Comparison of ENCODE assay signal across 11 mouse cellular contexts in the genomic region with DNA sequence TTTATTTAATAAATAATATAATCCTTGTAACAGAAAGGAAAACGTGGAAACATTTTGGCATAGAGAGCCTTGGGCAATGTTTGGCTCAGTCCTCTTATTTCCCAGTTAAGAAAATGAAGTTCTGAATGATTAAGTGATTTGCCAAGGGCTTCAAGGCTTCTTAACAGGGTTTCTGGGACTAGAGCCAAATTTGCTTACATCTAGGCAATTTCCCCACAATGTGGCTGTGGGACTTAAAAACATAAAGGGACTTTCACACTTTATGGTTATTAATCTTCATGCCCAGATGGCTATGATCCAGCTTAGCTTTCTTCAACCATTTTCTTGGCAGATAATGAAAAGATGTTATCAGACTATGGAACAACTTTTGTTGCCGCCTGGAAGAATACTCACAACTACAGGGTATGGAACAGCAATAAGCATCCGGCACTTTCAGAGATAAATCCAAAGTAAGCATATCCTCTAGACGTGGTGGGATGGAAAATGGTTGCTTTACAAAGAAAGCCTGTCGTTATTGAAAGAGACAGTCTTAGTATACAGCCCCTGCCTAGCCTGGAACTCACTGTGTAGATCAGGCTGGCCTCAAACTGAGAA. TPM values are rescaled to one million over a fixed set of nuclear protein-coding genes. Genes with fewer than 3 reads are reported as not detected.
A peak's percentile ranks its signal among the peaks of the same experiment; 100 is the strongest.
DNase-seq lines count a peak whose midpoint lies in the region; ATAC-seq and TF ChIP-seq lines count a peak whose summit lies in the region.
"Had no signal": no experiment of that assay in that cellular context is flagged by ENCODE, and none has a peak within 500 bp of the region (broad histone marks: within the 10 kb centered on the region; RNA-seq: fewer than 3 reads in every experiment).

No protein-coding gene starts in this region.

- no peak for ATAC-seq in kidney, postnatal 0 days (replicated peaks; ENCODE audit: low FRiP score, low read depth)
- peak; percentile 71 for ATAC-seq in megakaryocyte-erythroid progenitor cell, adult 5-6 weeks (replicated peaks; ENCODE audit: low FRiP score, low TSS enrichment, poor library complexity, severe bottlenecking)

- H3K27me3 ChIP-seq in kidney, postnatal 0 days (ENCODE audit: insufficient read depth, low read length), result no peaks in the 10 kb centered on the region
- H3K27me3 ChIP-seq: heart, embryonic 12.5 days had no signal

- H3K4me1 ChIP-seq in kidney, postnatal 0 days (replicated peaks; ENCODE audit: insufficient read depth, low read length), result no peaks in the 10 kb centered on the region
- H3K4me1 ChIP-seq: heart, embryonic 12.5 days had no signal

- 61% methylated on average over 5 of the region's 5 CpGs for WGBS in kidney, postnatal 0 days

- H3K9ac ChIP-seq in kidney, postnatal 0 days (ENCODE audit: low read depth, low read length), result no peak overlapping the region
- H3K9ac ChIP-seq: heart, embryonic 12.5 days had no signal

- H3K27ac ChIP-seq in kidney, postnatal 0 days, result no peak overlapping the region

- H3K4me2 ChIP-seq in kidney, postnatal 0 days (ENCODE audit: low read length), result no peak overlapping the region
- H3K4me2 ChIP-seq: heart, embryonic 12.5 days had no signal

- peak; percentile 13 for DNase-seq in adrenal gland, adult 2 months
- no peak for DNase-seq in adrenal gland, adult 18-20 months (ENCODE audit: low spot score in 2 of 2)
- DNase-seq in kidney, postnatal 0 days (ENCODE audit: low spot score), result peak; percentile 74
- no peak for DNase-seq in kidney, postnatal 25 days
- peak; percentile 47 for DNase-seq in brain, embryonic 18.5 days (ENCODE audit: low read depth, low spot score)
- no peak for DNase-seq in B cell, adult 2 months
- DNase-seq in gastrocnemius, postnatal 10 days, result no peak
- DNase-seq: left cerebral cortex, postnatal 4 days; thymus, postnatal 25 days had no signal

- 0 out of 2 replicates have a peak, but pooled peaks cover 10% of the 10 kb centered on the region for H3K36me3 ChIP-seq in kidney, postnatal 0 days (ENCODE audit: insufficient read depth, low read length)

- no peak overlapping the region for H3K4me3 ChIP-seq in kidney, postnatal 0 days (replicated peaks; ENCODE audit: low read depth, low read length)
- H3K4me3 ChIP-seq: heart, embryonic 12.5 days had no signal

- no peaks in the 10 kb centered on the region for H3K9me3 ChIP-seq in kidney, postnatal 0 days (replicated peaks; ENCODE audit: low read length)
- H3K9me3 ChIP-seq: heart, embryonic 12.5 days had no signal

- TF ChIP-seq CTCF in kidney, postnatal 0 days (IDR thresholded peaks at IDR 0.05; ENCODE audit: low read depth), result no peak

RNA-seq across cellular contexts. Expression of gene Avl9, which starts 31.3 kb away (rescaled TPM):
- total RNA-seq in adrenal gland, adult 2 months (2021), result 10 to 100 TPM; 18.8 to 28.4 TPM
- 6.1 and 6.8 TPM in 2 replicates for polyA plus RNA-seq in adrenal gland, adult 2 months (2012; rRNA removed)
- total RNA-seq in adrenal gland, adult 18-20 months (2021), result 10 to 100 TPM; 19.4 to 28.7 TPM
- 9.1 and 10.0 TPM in 2 replicates for polyA plus RNA-seq in kidney, postnatal 0 days (2015; fragmentation: Nextera tagmentation; extraction: Ambion mirVana)
- 13.3 and 13.7 TPM in 2 replicates for total RNA-seq in megakaryocyte-erythroid progenitor cell, adult 5-6 weeks (2014; fragmentation: Nextera tagmentation)
- total RNA-seq in megakaryocyte-erythroid progenitor cell, adult 5-6 weeks (2017), result 26.6 and 27.0 TPM in 2 replicates
- total RNA-seq in gastrocnemius, postnatal 10 days (2021), result 1 to 10 TPM; 6.9 to 7.4 TPM

RNA-seq across cellular contexts. Expression of gene Lsm5, which starts 41.5 kb away (rescaled TPM):
- total RNA-seq in adrenal gland, adult 2 months (2021), result 10 to 100 TPM; 18.9 to 28.1 TPM
- 0.31 TPM in 1 of 2 replicates, not detected in the other for polyA plus RNA-seq in adrenal gland, adult 2 months (2012; rRNA removed)
- total RNA-seq in adrenal gland, adult 18-20 months (2021), result 10 to 100 TPM; 21.2 to 24.0 TPM
- polyA plus RNA-seq in kidney, postnatal 0 days (2015; fragmentation: Nextera tagmentation; extraction: Ambion mirVana), result 147 and 170 TPM in 2 replicates
- total RNA-seq in megakaryocyte-erythroid progenitor cell, adult 5-6 weeks (2014; fragmentation: Nextera tagmentation), result 67.5 and 155 TPM in 2 replicates
- 154 and 171 TPM in 2 replicates for total RNA-seq in megakaryocyte-erythroid progenitor cell, adult 5-6 weeks (2017)
- total RNA-seq in gastrocnemius, postnatal 10 days (2021), result 10 to 100 TPM; 29.1 to 33.2 TPM

RNA-seq across cellular contexts. Expression of gene Kbtbd2, which starts 51.6 kb away (rescaled TPM):
- total RNA-seq in adrenal gland, adult 2 months (2021), result 10 to 100 TPM; 28.5 to 32.7 TPM
- polyA plus RNA-seq in adrenal gland, adult 2 months (2012; rRNA removed), result 3.0 and 4.3 TPM in 2 replicates
- total RNA-seq in adrenal gland, adult 18-20 months (2021), result 10 to 100 TPM; 29.1 to 33.0 TPM
- polyA plus RNA-seq in kidney, postnatal 0 days (2015; fragmentation: Nextera tagmentation; extraction: Ambion mirVana), result 16.0 TPM in 2 replicates
- total RNA-seq in megakaryocyte-erythroid progenitor cell, adult 5-6 weeks (2014; fragmentation: Nextera tagmentation), result 23.3 and 32.6 TPM in 2 replicates
- total RNA-seq in megakaryocyte-erythroid progenitor cell, adult 5-6 weeks (2017), result 57.3 and 81.0 TPM in 2 replicates
- total RNA-seq in gastrocnemius, postnatal 10 days (2021), result 10 to 100 TPM; 21.9 to 25.8 TPM

Comparison
In these comparisons a context has a peak if more than half of its experiments do, and no peak if none do; other contexts are left out.
1. DNase-seq: peak in adrenal gland, adult 2 months (single experiment), kidney, postnatal 0 days (single experiment) and brain, embryonic 18.5 days (single experiment); none in adrenal gland, adult 18-20 months (0 of 2), kidney, postnatal 25 days (0 of 2), B cell, adult 2 months (0 of 2) and gastrocnemius, postnatal 10 days (single experiment).